Mouse (Mus musculus) stomach, postnatal 0 days (tissue): ENCODE results near the gene Vangl1. TPM values are rescaled to one million over a fixed set of nuclear protein-coding genes. Genes with fewer than 3 reads are reported as not detected.

Source experiments
- ATAC-seq: fragments of 200-750 bp; cut with Nextera tagmentation; 2 replicates; pipeline ENCODE4 v1.8.0; 2017; ENCODE audit not compliant: low FRiP score, low TSS enrichment
- DNase-seq: peaks from one replicate; pipeline ENCODE4 v3.0.0-alpha.2; 2016; ENCODE audit warnings: low spot score
- H3K27ac ChIP-seq: fragments of 300-500 bp; sonication (generic); replicated peaks from 2 replicates; pipeline ENCODE4 v1.5.1; 2014; ENCODE audit warnings: mild to moderate bottlenecking, control low read depth
- H3K27me3 ChIP-seq: fragments of 300-500 bp; sonication (generic); 2 replicates; pipeline ENCODE4 v1.6.1; 2014; ENCODE audit warnings: low read length; ENCODE audit not compliant: control insufficient read depth, insufficient read depth
- H3K36me3 ChIP-seq: fragments of 300-500 bp; sonication (generic); 2 replicates; pipeline ENCODE4 v1.6.1; 2014; ENCODE audit warnings: low read length, mixed read lengths; ENCODE audit not compliant: control insufficient read depth, insufficient read depth
- H3K4me1 ChIP-seq: fragments of 300-500 bp; sonication (generic); replicated peaks from 2 replicates; pipeline ENCODE4 v1.6.1; 2014; ENCODE audit warnings: antibody characterized with exemption; ENCODE audit not compliant: control insufficient read depth, insufficient read depth
- H3K4me2 ChIP-seq: fragments of 300-500 bp; sonication (generic); replicated peaks from 2 replicates; pipeline ENCODE4 v1.6.1; 2014; ENCODE audit warnings: low read depth, mild to moderate bottlenecking, control low read depth, moderate library complexity
- H3K4me3 ChIP-seq: fragments of 300-500 bp; sonication (generic); 2 replicates; pipeline ENCODE4 v1.5.1; 2014; ENCODE audit warnings: low read depth, low read length, control low read depth
- H3K9ac ChIP-seq: fragments of 300-500 bp; sonication (generic); 2 replicates; pipeline ENCODE4 v1.6.1; 2014; ENCODE audit warnings: mild to moderate bottlenecking, low read length, control low read depth, mixed read lengths
- H3K9me3 ChIP-seq: fragments of 300-500 bp; sonication (generic); 2 replicates; pipeline ENCODE4 v1.6.1; 2016; ENCODE audit warnings: low read length; ENCODE audit not compliant: control insufficient read depth
- CTCF ChIP-seq: IDR thresholded peaks from 2 replicates; pipeline ENCODE4 v1.5.1; 2016; ENCODE audit warnings: antibody characterized with exemption, low read depth, mild to moderate bottlenecking, moderate library complexity
- EP300 ChIP-seq: optimal IDR thresholded peaks from 2 replicates; pipeline ENCODE3; 2016; ENCODE audit warnings: antibody characterized with exemption
- WGBS: fragments of 180-500 bp; shearing (Covaris S2); extraction: QIAGEN DNeasy Blood & Tissue Kit; methylation state at CpG from one replicate; pipeline ENCODE4 v1.1.7; 2014; 5-methylcytosine and 5-hydroxymethylcytosine counted together
- polyA plus RNA-seq: library from polyadenylated mRNA; unstranded; fragments of >200 nt; fragmentation: Nextera tagmentation; extraction: Ambion mirVana; gene quantifications from 2 replicates; pipeline ENCODE4 v1.2.1, GENCODE M21; 2015

Vangl1 gene
- polyA plus RNA-seq, 1 experiment from 2014 or later = 14.1 TPM

DNA sequence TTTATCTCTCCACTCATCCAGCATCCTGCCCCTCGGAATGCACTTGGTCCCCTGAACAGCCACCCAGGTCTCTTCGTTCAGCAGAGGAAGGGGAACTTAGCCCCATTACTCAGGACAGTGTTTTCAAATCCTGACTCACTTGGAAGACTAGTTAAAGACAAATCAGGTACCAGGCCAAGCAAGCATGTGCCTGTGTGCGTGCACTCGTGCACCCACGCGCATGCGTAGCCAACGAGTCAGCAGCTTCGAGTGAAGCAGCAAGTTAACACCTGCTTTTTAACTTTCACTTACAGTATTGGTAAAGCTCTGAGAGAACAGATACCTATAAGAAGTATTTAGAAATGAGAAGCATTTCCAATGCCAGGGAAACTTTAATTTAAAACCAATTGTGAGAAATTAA lies 8.3 kb downstream of the Vangl1 start:
- H3K4me1 ChIP-seq = peaks cover 14% of the 10 kb centered on the region
- H3K9me3 ChIP-seq = no peaks in the 10 kb centered on the region
- ATAC-seq (no peak), DNase-seq (no peak)
- no peak overlapping the region for H3K27ac ChIP-seq
- no peak overlapping the region for H3K9ac ChIP-seq
- no peak overlapping the region for H3K4me3 ChIP-seq
- no peaks in the 10 kb centered on the region for H3K27me3 ChIP-seq
- TF ChIP-seq EP300 (no peak), CTCF (no peak)
- WGBS = 80% methylated on average over 9 of the region's 9 CpGs
- H3K36me3 ChIP-seq = peaks cover 8% of the 10 kb centered on the region; the same call in 1 of the 2 replicates
- H3K4me2 ChIP-seq = no peak overlapping the region

DNA sequence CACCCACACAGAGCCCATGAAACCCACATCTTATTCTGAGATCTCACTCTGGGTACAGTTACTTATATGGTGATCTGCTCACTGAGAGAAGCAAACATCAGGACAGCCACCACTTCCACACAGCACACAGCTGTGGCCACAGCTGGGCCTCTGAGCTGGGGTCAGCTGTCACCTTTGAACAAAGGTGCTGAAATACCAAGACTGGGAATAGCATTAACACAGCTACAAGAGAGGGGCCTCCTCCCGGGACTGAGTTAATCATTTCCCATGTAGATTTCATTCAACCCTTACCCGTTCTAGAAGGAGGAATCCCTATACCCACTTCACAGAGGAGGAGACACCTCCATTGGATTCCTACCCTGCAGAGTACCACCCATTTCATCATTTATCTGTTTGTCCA lies 8.7 kb downstream of the Vangl1 start:
- Histone ChIP-seq H3K4me3 (no peak overlapping the region), H3K4me1 (peaks cover 14% of the 10 kb centered on the region), H3K4me2 (no peak overlapping the region), H3K27ac (no peak overlapping the region), H3K27me3 (no peaks in the 10 kb centered on the region), H3K9ac (no peak overlapping the region), H3K36me3 (peaks cover 8% of the 10 kb centered on the region; the same call in 1 of the 2 replicates), H3K9me3 (no peaks in the 10 kb centered on the region)
- ATAC-seq (no peak), DNase-seq (no peak)
- TF ChIP-seq EP300 = no peak
- TF ChIP-seq CTCF = no peak
- 50% methylated on average over 2 of the region's 2 CpGs for WGBS

DNA sequence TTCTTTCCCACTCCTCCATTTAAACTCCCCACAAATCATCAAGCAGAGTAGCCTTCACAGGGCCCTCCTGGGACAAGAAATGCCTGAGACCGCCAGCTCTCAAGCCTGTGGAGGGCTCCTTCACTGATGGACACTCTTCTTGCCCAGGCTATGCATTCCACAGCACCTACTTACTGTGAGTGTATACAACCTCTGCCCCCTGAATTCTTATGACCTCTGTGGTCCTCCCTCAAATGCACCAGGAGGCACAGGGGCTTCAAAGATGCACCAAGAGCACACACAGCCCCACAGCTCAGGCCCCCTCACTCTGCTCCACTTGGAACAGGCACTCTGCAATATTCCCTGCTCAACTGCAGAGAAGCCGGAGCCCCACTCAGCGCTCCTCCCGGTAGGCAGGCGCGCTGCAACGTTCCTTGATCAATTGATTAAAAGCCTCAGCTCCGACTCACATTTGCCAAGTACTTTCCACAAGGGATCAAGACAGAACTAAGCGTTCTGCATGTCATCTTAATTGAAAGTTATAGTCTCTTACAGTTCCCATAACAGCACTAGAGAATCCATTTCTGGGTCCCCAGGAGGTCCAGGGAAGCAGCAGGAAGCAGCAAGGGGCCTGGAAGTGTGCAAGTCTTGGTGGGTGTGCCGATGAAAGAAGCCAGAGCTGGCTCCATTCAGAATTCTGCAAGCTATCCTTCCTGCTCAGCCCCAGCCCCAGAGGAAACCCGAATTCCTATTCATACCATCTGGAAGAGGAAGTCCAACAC lies 10.0 kb downstream of the Vangl1 start:
- Histone ChIP-seq H3K4me1 (peaks cover 14% of the 10 kb centered on the region), H3K4me3 (no peak overlapping the region), H3K27me3 (no peaks in the 10 kb centered on the region), H3K4me2 (0 out of 2 replicates have a peak overlapping the region, but pooled peaks have one; percentile 9), H3K36me3 (peaks cover 8% of the 10 kb centered on the region; the same call in 1 of the 2 replicates), H3K27ac (peak overlapping the region; percentile 56; the same call in 1 of the 2 replicates), H3K9me3 (no peaks in the 10 kb centered on the region), H3K9ac (no peak overlapping the region)
- no peak for TF ChIP-seq EP300
- 0 out of 2 replicates have a peak, but pooled peaks have one; percentile 8 for TF ChIP-seq CTCF
- ATAC-seq (no peak), DNase-seq (no peak)
- 30% methylated on average over 11 of the region's 11 CpGs for WGBS

DNA sequence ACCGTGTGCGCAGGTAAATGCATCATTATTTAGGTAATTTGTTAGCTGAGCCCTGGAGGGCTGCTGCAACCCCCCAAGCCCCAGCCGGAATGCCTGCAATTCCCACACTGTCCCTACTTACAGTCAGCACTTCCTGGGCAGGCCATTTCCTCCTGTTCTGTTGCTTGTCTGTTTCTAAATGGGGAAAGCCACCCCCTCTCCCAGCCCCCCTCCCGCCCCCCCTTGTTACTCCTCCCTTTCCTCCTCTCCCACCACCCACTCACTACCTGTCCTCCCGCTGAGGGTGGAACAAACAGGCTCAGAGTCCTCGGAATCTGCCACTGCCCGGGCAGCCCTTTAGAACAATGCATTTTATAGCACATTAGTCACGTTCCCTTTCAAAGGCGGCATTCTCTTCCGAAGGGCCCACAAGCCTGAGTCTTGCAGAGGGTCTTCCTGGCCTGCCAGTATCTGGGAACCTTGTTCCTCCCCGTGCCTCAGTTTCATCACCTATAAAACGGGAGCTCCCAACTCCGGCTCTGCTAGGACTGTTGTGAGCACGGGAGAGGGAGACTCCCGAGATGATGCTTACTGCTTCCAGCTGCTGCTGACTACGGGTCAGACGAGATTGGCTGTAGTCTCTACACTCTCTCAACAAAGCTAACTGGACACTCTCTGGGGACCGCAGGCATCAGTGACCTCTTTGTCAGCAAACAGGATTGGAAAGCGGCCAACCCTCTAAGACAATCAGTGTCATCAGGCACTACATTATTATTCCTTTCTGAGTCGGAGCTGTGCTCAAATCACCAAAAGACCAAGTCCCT lies 10.8 kb downstream of the Vangl1 start:
- Histone ChIP-seq H3K4me3 (no peak overlapping the region), H3K27ac (peak overlapping the region; percentile 56), H3K9ac (no peak overlapping the region), H3K4me1 (peaks cover 14% of the 10 kb centered on the region), H3K27me3 (no peaks in the 10 kb centered on the region), H3K9me3 (no peaks in the 10 kb centered on the region), H3K36me3 (peaks cover 8% of the 10 kb centered on the region; the same call in 1 of the 2 replicates), H3K4me2 (peak overlapping the region; percentile 15; the same call in 1 of the 2 replicates)
- DNase-seq = no peak
- 16% methylated on average over 19 of the region's 20 CpGs for WGBS
- ATAC-seq = peak; percentile 36; the same call in 1 of the 2 replicates
- TF ChIP-seq CTCF (no peak), EP300 (no peak)

DNA sequence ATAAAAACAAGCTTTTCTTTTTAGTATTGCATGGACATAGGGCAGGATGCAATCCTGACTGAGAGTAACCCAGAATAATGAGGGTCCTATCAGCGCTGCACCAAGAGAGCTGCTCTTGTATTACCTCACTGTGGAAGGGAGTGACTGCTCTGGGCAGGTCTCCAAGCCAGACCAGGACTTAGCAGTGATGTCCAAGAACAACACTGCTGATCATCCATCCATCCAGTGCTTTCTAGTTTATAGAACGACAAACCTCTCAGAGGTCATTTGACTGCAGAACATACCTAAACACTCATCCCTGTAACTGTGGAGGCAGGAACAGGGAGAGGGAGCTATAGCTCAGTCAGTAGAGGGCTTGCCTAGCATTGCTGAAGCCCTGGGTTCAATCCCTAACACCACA lies 11.9 kb downstream of the Vangl1 start:
- WGBS = 35% methylated on average over 2 of the region's 2 CpGs
- no peak for ATAC-seq
- H3K36me3 ChIP-seq = peaks cover 8% of the 10 kb centered on the region; the same call in 1 of the 2 replicates
- no peak overlapping the region for H3K4me2 ChIP-seq
- no peaks in the 10 kb centered on the region for H3K9me3 ChIP-seq
- no peak for DNase-seq
- H3K27me3 ChIP-seq = no peaks in the 10 kb centered on the region
- H3K4me1 ChIP-seq = peaks cover 10% of the 10 kb centered on the region
- TF ChIP-seq EP300 (no peak), CTCF (no peak)
- H3K27ac ChIP-seq = no peak overlapping the region
- no peak overlapping the region for H3K4me3 ChIP-seq
- no peak overlapping the region for H3K9ac ChIP-seq
